Mouse (Mus musculus) lung, adult 2 months (tissue): ENCODE data around the gene Mlf2.

Experiments
- CTCF ChIP-seq: fragments of 200-500 bp; IDR thresholded peaks from 2 replicates; pipeline ENCODE4 v1.5.1; 2011; ENCODE audit warnings: mild to moderate bottlenecking, low read length, control low read depth; ENCODE audit not compliant: insufficient read depth
- POLR2A ChIP-seq: fragments of 200-500 bp; IDR thresholded peaks from 2 replicates; pipeline ENCODE4 v1.6.1; 2011; ENCODE audit warnings: low read depth, mild to moderate bottlenecking, control low read depth, low read length, borderline replicate concordance; ENCODE audit errors: extremely low read depth

DNA sequence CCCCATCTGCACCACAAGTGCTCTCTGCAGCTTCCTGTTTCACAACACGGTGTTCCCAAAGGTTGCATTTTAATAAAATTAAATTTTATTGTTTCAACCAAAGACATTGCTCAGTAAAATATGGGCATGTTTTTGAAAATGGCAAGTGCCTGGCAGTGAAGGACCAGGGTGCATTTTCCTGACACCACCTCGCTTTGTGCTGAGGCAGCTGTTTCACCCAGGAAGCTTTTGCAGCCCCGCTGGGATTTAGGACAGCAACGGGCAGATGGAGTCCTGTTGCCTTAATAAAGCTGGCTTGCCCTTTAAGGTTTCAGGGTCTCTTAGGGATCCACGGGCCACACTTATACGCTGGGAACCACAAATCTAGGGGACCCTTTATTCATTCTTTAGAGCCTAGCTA is 40.2 kb upstream of the Mlf2 start:
- TF ChIP-seq POLR2A, result no peak
- TF ChIP-seq CTCF, result no peak
